Mouse (Mus musculus) layer of hippocampus, postnatal 36 days (tissue): ENCODE data around the gene Polr2g. TPM values are rescaled to one million over a fixed set of nuclear protein-coding genes. Genes with fewer than 3 reads are reported as not detected.

Experiments used
- DNase-seq, 2 experiments: peaks; one replicate each; pipeline ENCODE4 v3.0.0; 2022
- total RNA-seq, 2 experiments: library from RNA; stranded (reverse); gene quantifications; 2 replicates each; pipeline ENCODE4 v1.2.3; 2021

Polr2g gene
- total RNA-seq, 2 experiments from 2014 or later, result 113 to 115 TPM

DNA sequence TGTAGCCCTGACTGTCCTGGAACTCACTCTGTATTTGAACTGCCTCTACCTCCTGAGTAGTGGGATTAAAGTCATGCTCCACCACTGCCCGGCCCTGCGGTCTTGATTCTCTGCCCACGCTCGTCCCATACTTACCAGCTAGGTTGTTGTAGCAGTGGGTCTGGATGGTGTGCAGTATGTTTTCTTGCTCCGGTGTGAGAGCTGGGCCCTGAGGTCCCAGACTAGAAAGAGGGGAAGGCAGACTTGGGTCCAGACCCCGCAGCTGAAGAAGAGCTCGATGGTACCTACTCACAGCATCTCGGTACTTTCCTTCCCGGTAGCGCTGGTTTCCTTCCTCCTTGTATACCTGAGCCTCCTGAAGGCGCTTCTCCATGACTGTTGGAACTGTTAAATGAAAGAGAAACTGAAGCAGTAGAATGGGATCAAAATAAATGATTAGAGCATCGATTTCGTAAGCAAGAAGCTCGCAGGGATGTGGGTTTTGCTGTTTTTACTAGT is 20.0 kb upstream of the Polr2g start:
- DNase-seq, result no peak

GRCm38 (mm10) chr19:8817001-8817400 is 18.6 kb upstream of the Polr2g start:
- no peak for DNase-seq

- no peak for DNase-seq
These were observed 17.4 kb upstream of the Polr2g start for GRCm38 (mm10) chr19:8815812-8816211.

GRCm38 (mm10) chr19:8806810-8807209 is 8.4 kb upstream of the Polr2g start:
- DNase-seq, result no peak

DNA sequence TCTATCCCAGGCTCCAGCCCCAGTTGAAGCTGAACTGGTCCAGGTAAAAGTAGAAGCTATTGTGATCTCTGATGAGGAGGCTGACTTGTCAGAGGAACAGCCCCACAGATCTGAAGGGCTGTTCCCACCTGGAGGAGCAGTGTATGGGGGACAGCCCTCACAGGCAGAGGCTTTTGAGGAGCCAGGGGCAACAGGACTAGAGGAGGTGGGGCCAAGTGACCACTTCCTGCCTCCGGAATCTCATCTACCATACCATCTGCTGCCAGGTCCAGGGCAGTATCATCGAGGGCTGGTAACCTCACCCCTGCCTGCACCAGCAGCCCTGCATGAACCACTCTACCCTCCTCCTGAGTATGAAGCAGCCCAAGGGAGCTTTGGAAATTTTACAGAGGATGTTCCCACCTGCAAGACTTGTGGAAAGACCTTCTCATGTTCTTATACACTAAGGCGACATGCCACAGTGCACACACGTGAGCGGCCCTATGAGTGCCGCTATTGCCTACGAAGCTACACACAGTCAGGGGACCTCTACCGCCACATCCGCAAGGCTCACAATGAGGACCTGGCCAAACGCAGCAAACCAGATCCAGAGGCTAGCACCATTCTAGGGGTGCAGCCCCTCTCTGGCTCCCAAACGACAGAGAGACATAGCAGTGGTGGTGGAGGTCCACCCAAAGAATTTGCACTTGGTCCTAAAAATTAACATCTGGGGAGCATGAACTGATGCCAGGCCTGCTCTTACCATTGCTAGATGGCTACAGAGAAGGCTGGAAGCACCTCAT is 5.7 kb upstream of the Polr2g start:
- no peak for DNase-seq

DNA sequence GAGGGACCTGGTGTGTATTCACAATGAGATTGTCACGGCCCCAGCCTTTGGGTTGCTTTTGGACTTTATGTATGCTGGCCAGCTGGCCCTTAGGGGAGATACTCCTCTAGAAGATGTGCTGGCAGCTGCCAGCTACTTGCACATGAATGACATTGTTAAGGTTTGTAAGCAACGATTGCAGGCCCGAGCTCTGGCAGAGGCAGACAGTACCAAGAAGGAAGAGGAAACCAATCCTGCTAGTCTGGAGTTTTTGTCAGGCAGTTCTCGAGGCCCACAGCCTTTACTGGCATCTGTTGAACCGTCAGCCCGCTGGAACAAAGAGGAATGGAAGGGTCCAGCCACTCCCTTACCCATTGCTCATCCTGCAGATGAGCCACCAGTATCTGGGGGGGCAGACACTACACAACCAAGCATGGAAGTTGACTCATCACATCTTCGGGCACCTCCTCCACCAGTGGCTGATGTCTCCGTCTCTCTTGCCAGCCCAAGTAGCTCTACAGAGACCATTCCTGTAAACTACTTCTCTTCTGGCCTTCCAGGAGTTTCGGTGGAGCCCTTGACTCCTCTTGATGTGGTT is 4.9 kb upstream of the Polr2g start:
- no peak for DNase-seq

DNA sequence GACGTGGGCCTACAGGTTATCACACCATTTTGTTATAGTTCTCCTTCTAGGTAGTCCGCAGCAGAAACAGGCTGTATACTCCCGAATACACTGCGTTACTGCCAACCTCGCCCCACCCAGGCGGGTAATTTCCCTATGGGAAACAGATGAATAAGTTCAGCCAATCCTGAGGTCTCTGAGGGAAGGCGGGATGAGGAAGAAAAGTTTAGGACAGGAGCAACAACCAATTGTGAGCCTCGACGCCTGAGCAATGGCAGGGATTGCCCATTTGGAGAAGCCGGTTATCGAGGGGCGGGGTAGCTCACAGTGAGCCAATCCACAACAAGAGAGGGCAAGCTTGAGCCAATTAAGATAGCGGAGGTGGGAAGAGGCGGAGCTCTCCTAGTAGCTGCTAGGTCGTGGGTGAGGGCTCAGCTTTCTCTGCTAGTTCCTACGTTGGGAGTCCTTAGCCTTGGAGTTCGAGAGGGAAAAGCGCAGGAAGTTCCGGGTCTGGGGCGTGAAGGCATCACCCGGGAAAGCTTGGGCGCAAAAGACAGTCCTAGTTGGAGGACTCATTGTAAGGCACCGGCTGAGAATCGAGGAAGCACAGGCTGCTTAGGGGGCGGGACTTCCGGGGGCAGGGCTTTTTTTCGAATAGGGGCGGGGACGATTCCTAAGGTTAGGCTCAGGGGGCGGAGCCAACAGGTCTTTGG is 3.9 kb upstream of the Polr2g start, which contains the start of gene Zbtb3:
Gene Zbtb3, plus strand, starts transcription at position 426 of the 692 bp plus-strand sequence.
- peak; percentile 93 to 95 for DNase-seq

DNA sequence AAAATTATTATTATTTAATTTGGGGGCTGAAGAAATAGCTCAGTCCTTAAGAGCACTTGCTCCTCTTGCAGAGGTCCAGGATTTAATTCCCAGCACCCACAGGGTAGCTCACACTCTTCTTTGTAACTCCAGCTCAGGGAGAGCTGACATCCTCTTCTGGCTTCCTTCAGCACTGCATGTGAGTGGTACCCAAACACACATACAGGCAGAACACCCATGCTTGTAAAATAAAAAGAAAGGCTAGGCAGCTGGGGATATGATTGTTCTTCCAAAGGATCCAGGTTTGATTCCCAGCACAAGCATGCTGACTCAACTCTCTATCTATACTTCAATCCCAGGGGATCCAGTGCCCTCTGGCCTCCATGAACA is 554 bp upstream of the Polr2g start:
- DNase-seq, result no peak

DNA sequence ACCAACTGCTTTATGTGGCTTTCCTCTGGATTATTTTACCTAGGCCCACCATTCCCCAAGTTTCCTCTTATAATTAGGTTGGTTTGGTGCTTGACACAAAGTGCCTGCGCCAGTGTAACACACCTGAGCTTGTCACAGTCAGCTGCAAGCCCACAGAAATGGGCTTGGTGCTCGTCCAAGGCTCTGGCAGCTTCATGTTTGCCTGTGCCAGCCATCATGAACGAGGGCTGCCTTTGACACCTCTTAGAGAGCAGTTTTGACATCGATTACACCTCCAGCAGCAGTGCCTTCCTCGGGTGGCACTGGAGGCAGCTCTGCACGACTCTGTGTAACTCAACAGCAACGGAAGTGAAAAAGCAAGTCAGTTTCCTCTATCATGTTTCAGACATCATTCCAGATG is 8.2 kb downstream of the Polr2g start:
- DNase-seq, result no peak

DNA sequence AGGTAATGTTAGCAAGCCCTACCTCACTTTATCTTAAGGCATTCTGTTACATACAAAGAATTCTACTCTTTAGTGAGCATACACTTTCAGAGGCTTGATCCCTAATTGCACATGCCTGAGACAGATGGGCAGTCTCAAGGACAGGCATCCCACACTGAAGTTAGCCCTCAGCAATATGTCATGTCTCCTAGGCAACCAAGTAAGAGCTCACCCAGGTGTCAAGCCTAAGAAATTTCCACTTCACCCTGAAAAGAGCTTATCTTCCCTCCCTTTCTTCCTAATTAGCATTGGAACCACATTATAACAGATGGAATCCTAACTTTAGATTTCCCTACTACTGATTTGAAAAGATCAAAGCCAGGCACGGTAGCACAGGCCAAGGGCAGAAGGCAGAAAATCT is 9.2 kb downstream of the Polr2g start:
- no peak for DNase-seq

- DNase-seq, result no peak
These were observed 9.9 kb downstream of the Polr2g start for GRCm38 (mm10) chr19:8788521-8788920.

GRCm38 (mm10) chr19:8786008-8786781 is 12.2 kb downstream of the Polr2g start, which contains the start of gene Taf6l:
Gene Taf6l (minus strand): TSS chr19:8786417.
- DNase-seq, result peak; percentile 85 to 89

DNA sequence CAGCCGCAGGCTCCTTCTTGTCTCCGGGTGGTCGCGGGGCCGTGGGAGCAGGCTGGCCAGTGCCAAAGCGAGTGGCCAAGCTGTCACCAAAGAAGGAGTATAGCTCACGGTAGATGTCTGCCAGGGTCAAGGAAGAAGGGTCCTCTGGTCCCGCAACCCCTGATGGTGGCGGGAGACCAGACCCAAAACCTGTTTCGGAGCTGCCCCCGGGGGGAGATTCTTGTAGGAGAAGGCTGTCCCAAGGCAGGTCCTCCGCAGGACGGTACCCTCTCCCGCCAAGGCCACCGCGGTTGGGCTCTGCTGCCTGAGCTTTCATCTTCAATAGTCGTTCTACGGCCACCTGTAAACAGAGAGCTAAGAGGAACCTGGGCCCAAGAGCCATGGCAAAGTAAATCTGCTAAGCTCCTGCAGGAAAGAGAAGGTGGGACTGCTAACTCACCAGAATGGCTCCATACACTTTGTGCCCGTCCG is 23.4 kb downstream of the Polr2g start:
- DNase-seq, result no peak

GRCm38 (mm10) chr19:8774086-8774835 is 24.1 kb downstream of the Polr2g start, which contains the start of gene Tmem179b:
Gene Tmem179b (minus strand): TSS chr19:8774467.
- peak; percentile 96 to 97 for DNase-seq

DNA sequence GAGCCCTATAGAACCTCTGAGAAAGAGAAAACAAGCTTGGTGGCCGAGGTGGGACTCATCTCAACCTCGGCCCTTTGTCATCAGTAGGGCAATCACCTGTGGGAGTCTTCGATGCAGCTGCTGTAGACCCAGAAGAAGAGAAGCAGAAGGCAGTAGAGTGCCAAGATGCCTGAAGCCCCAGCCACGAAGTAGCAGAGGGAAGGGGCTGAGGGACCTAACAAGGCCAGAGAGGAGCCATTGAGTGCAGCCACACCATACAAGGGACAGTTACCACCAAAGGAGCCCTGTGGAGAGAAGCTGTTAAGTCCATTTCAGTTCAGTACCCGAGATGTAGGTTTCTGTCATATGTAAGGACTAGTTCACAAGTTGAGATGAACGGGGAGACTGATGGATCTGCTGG is 25.0 kb downstream of the Polr2g start:
- no peak for DNase-seq

- DNase-seq, result no peak
These were observed 25.4 kb downstream of the Polr2g start for GRCm38 (mm10) chr19:8772996-8773395.

- peak; percentile 82 to 84 for DNase-seq
These were observed 27.7 kb downstream of the Polr2g start, which contains the start of gene Tmem223 for GRCm38 (mm10) chr19:8770567-8771270. Gene Tmem223 (plus strand): TSS chr19:8770996.

GRCm38 (mm10) chr19:8765562-8765961 is 32.8 kb downstream of the Polr2g start:
- no peak for DNase-seq

DNA sequence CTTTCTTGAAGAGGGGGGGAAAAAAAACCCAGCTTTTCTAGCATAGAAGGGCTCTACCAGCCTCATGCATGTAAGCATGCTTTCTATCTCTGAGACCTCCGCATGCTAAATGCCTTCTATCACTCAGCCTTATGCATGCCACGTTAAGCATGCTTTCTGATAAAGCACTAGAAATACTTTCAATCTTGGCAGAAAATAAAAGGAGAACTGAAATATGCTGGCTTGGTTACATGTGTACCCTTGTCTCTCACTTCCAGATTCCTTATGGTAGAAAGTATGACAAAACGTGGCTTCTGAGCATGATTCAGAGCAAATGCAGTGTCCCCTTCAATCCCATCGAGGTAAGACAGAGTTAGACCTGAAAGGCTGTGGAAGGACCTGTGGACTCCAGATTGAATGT is 35.1 kb downstream of the Polr2g start:
- no peak for DNase-seq

- DNase-seq, result no peak
These were observed 37.6 kb downstream of the Polr2g start for GRCm38 (mm10) chr19:8760757-8761156.

- no peak for DNase-seq
These were observed 39.5 kb downstream of the Polr2g start for GRCm38 (mm10) chr19:8758899-8759298.
